Mouse (Mus musculus): ENCODE measurements around the gene Trmu. TPM values are rescaled to one million over a fixed set of nuclear protein-coding genes. Genes with fewer than 3 reads are reported as not detected.

Trmu gene
- total RNA-seq, 1 experiment from 2014 or later = 56.7 TPM

Other genes with a start within 250 kb of the Trmu start
- not detected in 2 replicates for gene Ppara, start 144.3 kb upstream of the Trmu start, total RNA-seq (2017)
- gene Cdpf1, start 67.6 kb upstream of the Trmu start, total RNA-seq (2017) = 7.5 and 7.9 TPM in 2 replicates
- gene Pkdrej, start 57.6 kb upstream of the Trmu start, total RNA-seq (2017) = not detected in 2 replicates
- gene Ttc38, start 47.0 kb upstream of the Trmu start, total RNA-seq (2017) = 8.2 and 9.0 TPM in 2 replicates
- 0.35 and 0.86 TPM in 2 replicates for gene Gtse1, start 19.6 kb upstream of the Trmu start, total RNA-seq (2017)
- 1.4 and 3.1 TPM in 2 replicates for gene Celsr1, start 154.5 kb downstream of the Trmu start, total RNA-seq (2017)
- gene Gramd4, start 178.4 kb downstream of the Trmu start, total RNA-seq (2017) = 47.0 and 55.5 TPM in 2 replicates

Measured in neutrophil, adult 5-6 weeks (primary cell).